Mouse (Mus musculus) liver (tissue): Measurements from ENCODE around the gene Cux2.

Experiments used
- DNase-seq: peaks from one replicate; pipeline ENCODE4 v3.0.0-alpha.2; 2020; ENCODE audit warnings: mixed read lengths

Cux2 gene

GRCm38 (mm10) chr5:121909226-121909985 lies 140.5 kb downstream of the Cux2 start:
- DNase-seq = no peak

DNA sequence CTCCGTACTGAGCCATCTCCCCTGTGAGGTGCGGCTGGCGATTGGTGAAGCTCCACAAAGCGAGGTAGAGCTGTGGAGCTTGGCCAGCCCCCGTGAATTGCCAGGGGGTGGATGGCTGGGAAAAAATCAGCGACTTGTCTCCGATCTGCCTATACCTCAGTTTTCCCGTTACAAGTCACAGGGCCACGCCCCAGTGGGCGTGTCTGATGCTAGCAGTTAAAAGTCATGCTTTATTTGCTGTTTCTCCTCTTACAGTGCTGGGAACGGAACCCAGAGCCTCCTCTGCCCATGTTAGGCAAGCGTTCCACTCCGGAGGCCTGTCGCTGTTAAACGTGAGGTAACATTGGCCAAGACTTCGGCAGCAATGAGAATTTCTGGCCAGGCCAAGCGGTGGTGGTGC lies 144.2 kb downstream of the Cux2 start:
- no peak for DNase-seq

DNA sequence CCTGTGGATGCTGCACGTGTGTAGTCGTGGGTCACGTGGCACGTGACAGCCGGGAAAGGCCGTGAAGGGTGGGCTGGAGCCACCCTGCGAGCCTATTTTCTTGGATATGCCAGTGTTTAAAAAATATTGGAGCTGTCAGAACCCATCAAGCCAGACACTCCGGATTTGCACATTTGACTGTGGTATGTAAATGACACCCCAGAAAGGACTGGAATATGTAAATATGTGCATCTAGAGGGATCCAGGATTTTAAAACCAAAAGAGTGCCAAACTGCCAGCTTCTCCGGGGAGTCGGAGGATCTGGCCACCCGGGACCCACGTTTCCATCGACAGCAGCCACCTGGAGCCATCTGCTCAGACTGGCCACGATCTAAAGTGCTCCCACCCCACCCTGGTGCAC lies 145.1 kb downstream of the Cux2 start:
- no peak for DNase-seq

DNA sequence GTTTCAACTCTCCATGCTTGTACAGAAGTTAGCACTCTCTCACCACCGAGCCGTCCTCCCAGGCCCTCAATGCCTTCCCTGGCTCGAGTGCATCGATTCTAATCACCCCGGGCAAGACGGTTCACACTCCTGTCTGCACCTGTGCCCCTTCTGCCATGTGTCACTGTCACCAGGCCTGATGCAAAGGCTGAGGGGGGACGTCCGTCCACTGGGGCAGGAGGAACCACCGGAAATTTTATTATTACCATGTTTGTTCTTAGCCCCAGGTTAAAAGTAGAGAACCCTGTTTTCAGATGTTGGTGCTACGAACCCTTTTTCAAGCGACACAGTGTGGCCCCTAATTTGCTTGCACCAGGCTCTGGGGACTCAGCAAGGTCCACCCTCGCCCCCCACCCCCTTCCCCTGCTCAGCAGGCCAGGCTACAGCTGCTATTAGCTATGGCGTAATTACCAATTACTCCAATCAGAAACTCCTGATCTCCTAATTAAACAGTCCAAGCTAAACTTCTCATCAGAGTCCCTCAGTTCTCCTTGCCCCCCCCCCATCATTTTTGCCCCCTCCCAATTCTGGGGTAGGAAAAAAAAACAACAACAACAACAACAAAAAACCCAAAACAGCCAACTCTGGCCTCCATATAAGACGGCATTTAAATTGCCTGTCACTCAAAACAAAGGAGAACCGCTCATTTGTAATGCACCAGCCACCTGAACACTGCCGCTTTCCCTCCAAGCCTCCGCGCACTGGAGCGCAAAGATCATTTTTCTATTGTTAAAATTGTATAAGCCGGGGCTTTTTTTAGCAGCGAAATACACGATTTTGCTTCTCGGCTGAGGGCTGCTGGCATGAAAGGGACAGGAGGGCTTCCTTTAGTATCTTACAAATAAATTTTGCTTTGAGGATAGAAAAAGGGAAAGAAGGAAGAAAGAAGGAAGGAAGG lies 146.8 kb downstream of the Cux2 start:
- no peak for DNase-seq

DNA sequence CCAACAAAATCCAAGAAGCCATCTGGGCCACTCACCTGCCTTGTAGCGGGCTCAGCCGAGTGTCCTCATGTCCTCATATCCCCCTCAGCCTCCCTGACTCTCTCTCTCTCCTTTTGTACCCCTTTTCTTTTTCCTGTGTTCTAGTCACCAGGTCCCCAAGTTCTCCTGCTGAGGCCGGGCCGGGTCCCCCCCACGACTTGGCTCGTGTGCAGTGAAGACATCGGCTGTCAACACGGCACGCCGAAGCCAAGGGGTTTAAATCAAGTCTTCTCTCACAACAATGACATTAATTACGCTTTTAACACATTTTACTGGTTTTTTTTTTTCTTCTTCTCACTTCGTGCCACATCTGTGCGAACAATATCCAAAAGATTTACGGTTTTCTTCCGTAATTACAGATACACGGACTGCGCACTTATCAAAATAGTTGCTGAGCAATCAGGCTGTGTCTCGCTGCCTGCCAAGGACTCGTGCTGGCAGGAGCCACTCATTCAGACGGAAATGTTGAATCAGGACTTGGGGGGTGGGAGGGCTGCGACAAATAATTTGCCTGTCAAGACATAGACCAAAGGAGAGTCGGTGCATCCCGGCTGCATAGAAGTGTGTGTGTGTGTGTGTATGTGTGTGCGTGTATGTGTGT lies 154.7 kb downstream of the Cux2 start:
- DNase-seq = no peak

DNA sequence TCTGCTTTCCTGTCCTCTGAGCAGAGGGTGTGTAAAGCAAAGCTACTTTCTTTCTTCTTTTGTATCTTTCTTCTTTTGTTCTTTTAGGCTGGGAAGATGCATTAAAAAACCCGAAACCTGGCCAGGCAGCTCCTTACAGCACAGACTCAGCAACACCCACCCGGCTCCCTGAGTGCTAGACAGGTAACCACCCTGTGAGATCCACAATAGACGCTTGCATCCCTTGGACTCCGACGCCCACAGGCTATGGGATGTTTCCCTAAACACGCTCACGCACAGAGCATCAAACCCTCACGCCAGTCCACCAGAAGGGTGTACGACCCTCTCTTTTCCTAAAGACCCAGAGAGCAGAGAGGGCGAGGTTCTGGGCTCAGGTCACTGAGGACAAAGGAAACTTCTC lies 155.3 kb downstream of the Cux2 start:
- no peak for DNase-seq

DNA sequence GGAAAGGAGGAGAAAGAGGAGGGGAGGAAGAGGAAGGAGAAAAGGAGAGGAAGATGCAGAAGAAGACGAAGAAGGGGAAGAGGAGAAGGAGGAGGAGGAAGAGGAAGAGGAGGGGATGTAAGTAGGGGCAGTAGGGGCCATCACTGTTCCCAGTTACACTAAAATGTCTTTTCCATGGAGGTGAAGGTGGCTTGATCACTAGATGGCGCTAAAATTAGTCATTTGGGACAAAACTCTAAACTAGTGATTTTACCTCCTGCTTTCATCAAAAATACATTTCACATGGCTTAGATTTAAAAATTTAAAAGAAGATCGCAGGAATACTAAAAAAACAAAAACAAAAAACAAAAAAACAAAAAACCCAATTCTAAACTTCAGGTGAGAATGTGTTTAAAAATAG lies 156.3 kb downstream of the Cux2 start:
- no peak for DNase-seq

DNA sequence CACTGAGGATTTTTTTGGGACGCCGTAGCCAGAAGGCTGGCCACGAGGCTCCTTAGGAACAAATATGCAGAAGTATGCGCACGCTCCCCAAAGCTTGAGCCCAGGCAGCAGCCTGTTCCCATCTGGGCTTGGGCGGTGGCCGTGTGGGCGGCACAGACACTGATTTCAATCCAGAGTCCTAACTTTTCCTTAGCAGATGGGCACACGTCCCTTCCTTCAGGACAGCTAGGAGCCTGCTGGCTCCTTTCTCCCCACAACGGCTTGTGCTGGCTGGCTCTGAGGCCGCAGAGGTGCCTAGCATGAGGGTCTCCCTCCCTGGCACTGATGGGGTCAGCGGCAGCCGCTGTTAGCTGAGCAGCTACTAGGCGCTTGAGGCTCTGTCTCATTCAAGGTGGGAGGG lies 157.6 kb downstream of the Cux2 start:
- no peak for DNase-seq

DNA sequence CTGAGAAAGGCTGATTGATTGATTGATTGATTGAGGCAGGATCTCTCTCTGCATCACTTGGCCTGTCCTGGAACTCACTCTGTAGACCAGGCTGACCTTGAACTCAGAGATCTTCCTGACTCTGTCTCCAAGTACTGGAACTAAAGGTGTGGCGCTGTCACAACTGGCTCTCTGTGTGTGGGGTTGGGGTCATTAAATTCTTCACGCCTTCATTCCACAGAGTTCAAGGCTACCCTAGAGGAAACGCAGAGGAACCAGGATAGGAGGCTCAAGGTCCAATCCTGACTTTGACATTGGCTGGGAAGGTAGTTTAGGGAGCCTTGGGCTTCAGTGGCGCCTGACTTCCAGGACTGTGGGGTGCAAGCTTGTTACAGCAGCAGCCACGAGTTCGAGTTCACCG lies 159.0 kb downstream of the Cux2 start:
- no peak for DNase-seq

- DNase-seq = no peak
These were observed 160.0 kb downstream of the Cux2 start for GRCm38 (mm10) chr5:121889819-121890362.

GRCm38 (mm10) chr5:121889375-121889774 lies 160.5 kb downstream of the Cux2 start:
- no peak for DNase-seq

DNA sequence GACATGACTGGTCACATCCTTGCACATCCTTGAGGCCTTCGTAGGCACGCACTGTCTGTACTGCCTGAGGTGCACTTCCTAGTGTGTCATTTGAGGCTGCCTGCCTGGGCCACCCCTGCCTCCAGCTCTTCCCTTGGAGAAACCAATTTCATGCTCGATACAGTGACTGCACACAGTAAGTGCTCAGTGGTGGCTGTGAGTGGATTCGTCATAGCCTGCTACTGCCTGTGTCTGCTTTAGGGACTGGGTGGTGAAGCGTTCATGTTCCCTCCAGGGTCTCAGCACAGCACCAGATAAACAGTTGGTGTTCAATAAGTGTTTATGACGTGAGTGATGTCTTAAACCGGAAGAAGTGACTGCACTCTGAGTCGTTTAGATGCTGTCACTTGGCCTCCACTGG lies 166.5 kb downstream of the Cux2 start:
- no peak for DNase-seq

- DNase-seq = peak; percentile 38
These were observed 170.7 kb downstream of the Cux2 start for GRCm38 (mm10) chr5:121879211-121879610.

GRCm38 (mm10) chr5:121878703-121879102 lies 171.2 kb downstream of the Cux2 start:
- no peak for DNase-seq

DNA sequence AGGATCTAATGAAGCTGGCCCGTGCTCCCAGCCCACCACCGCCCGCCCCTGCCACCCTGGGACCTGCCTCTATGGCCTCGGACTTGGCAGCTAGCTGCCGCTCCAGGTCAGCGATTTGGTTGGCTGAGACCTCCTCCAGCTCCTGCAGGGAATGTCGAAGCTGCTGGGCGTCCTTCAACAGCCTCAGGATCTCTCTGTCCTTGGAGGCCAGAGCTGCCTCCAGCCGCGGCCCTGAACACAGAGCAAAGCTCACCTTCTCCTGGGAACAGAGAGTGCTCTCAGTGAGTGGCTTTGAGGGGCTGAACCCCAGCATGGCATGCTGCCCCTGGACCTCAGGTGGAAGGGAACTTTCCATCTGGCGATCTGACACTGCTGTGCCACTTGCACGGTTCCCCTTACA lies 173.0 kb downstream of the Cux2 start:
- DNase-seq = no peak

GRCm38 (mm10) chr5:121875041-121875440 lies 174.9 kb downstream of the Cux2 start:
- no peak for DNase-seq

- DNase-seq = peak; percentile 77
These were observed 177.7 kb downstream of the Cux2 start for GRCm38 (mm10) chr5:121872158-121872557.

DNA sequence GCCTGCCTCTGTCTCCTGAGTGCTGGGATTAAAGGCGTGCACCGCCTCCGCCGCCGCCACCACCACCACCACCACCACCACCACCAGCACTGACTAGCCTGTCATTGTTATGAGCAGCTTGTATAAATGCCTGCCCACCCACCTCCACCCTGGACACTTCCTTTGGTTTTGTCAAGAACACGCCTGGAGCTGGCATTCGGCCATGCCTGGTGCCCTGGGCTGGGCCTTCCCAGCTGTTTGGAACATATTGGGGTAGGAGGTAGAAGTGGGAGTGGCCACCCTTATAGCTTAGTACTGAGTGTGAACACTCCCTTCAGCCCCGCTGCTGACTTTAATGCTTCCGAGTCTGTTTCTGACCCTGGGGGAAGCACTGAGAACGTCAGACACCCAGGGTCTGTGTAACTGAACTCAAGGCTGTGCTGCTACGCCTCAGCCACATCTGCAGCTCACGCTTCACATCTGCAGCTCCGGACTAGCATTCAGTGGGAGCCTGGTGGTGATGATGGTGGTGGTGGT lies 178.3 kb downstream of the Cux2 start:
- no peak for DNase-seq

DNA sequence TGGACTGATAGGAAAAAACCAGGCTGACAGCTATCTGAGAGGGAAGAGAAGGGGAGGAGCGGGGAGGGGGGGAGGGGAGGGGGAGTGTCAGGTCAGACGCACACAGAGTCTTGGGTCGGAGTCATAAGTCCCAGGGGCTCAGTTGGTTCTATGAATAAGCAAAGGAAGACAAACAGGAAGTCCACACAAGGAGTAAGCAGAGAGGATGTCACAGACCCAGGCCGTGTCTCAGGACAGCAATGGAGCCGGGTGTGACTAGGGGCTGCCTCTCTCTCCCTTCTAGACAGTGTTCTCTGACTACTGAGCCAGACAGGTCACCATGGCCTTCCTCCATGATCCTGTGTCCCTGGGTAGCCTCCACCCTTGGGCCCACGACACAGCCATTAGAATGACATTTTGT lies 179.1 kb downstream of the Cux2 start:
- DNase-seq = no peak

- DNase-seq = no peak
These were observed 181.9 kb downstream of the Cux2 start for GRCm38 (mm10) chr5:121867963-121868362.

DNA sequence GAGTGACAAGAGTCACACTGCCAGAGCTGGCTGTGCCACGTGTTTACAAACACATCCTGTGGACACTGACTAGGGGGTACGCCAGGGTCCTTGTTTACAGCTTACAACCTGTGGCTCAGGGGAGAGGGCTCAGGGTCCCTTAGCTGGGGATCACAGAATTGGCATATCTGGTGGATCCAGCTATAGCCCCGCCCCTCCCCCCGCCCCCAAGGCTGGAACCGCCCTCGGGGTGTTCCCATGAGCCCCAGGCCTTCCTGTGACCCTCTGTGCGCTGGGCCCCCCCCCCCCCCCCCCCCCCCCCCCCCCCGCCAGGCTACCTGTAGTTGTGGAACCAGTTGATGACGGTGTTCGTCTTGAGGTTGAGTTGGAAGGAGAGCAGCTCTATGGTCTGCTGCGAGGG lies 185.6 kb downstream of the Cux2 start:
- peak; percentile 50 for DNase-seq

DNA sequence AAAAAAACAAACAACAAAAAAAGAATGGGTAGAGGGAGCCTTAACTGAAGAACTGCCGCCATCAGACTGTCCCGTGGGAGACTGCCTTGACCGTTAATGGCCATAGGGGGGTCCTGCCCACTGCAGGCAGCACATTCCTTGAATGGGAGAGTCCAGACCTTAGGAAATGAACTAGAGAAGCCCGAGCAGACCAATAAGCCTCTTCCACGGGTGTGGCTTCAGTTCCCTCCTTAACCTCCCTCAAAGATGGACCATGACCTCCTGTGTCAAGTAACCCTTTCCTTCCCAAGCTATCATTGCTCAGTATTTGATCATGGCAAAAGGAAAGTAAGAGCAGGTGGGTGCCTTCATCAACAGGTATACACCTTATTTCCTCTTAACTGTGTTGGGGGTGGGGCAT lies 187.9 kb downstream of the Cux2 start:
- DNase-seq = no peak

GRCm38 (mm10) chr5:121858427-121858826 lies 191.5 kb downstream of the Cux2 start:
- no peak for DNase-seq
